Mouse (Mus musculus): ENCODE results near the gene Dctn1.
A peak's percentile ranks its signal among the peaks of the same experiment; 100 is the strongest.

DNA sequence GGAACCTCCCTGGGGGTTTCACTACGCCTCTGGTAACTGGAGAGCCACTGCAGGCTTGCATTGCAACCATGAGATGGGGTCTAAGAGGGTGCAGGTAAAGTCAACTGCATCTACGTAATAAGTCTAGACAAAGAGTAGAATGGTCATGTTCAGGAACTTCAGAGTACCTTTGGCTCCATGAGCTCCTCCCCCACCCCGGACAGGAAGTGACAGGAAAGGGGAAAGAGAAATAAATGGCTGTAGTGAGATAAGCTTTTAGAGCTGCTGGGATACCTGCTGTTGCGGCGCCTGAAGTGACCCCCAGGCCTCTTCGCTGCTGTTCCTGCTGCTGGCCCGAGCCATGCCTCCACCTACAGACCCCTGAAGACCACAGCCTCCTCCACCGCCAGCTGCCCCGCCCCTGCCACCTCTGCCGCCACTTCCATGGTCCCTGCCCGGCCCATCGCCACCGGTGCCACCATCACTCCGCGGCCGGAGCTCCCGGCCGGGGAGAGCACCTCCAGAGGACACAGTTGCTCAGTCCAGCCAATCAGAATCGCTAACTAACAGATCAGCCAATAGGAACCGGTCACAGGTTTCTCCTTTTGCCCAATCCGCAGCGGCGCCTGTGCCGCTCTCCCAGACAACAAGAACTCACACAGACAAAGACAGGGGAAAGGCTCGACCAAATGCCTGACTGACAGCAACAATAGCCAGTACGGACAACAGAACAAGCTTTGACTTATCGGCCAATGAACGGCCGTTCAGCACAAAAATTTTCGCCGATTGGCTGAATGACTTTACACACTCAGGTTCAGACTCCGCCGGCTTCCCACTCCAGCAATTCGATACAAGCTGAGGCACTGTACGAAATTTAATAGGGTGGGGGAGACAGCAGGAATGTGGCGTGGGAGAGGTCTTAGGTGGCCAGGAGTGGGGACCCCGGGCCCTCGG, 44.5 kb upstream of the Dctn1 start, which contains the start of gene Wbp1:
- peak; percentile 13; the same call in 1 of the 2 replicates for TF ChIP-seq CTCF (IDR thresholded peaks at IDR 0.05)
- peak; percentile 48; the same call in 1 of the 2 replicates for TF ChIP-seq EP300 (IDR thresholded peaks at IDR 0.05)
